Mouse (Mus musculus): ENCODE measurements around the gene Iqsec1.

DNA sequence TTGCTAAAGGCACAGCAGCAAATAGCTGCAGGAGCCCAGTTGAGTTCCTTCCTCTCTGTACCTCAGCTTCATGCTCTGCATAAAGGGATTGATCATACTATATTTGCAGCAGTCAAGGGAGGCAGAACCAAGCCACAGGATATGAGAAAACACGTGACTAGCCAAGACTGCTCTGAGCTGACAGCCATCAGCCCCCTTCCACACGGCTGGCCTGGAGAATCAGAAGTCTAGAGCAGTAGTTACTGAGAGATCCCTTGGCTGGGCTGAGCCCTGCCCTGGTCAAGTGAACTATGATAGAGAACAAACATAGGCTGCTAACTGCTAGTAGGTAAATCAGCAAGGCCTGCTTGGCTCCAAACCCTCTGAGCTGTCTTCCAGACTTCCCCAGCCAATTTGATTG, 180.9 kb downstream of the Iqsec1 start:
- TF ChIP-seq CTCF (IDR thresholded peaks at IDR 0.05; ENCODE audit: insufficient read depth, low read length) (no peak), POLR2A (IDR thresholded peaks at IDR 0.05; ENCODE audit: borderline replicate concordance, extremely low read depth, low read depth, low read length) (no peak)
